Comparison of ENCODE assay signal across 29 mouse cellular contexts in the genomic region with DNA sequence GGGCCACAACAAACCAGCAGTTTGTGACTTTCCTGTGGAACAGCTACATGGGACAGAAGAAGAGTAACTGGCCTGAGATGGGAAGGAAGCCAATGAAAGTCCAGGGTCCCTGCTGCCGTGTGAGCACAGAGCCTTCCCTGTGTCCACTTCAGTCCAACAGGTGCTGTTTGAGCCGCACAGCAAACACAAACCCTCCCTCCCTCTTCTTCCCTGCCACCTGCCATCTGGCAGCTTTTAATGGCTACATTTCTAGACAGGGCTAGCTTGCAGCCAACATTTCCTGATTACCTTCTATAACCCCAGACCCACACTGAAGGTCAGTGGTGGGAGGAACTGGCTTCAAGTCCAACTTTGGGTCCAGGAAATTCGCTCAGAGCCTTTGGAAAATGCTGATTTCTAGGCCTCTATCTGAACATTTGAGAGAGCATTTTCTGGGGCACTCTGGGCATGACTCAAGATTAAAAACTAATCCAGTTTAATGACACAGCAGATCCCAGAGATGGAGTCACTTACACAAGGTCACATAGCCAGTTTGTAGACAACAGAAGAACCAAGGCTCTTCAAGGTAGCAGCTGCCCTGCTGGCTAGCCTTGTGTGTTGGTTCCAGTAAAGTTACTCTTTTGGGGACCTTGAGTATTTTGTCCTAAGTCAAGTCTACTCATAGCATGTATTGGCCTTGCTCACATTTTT. TPM values are rescaled to one million over a fixed set of nuclear protein-coding genes. Genes with fewer than 3 reads are reported as not detected.
DNase-seq lines count a peak whose midpoint lies in the region; ATAC-seq and TF ChIP-seq lines count a peak whose summit lies in the region.
"Had no signal": no experiment of that assay in that cellular context is flagged by ENCODE, and none has a peak within 500 bp of the region (broad histone marks: within the 10 kb centered on the region; RNA-seq: fewer than 3 reads in every experiment).

No protein-coding gene starts in this region.

- H3K36me3 ChIP-seq in liver, adult 2 months (ENCODE audit: control insufficient read depth, insufficient read depth, low read length): no peaks in the 10 kb centered on the region
- H3K36me3 ChIP-seq in intestine, embryonic 16.5 days (ENCODE audit: control insufficient read depth, insufficient read depth, low read length): 0 out of 2 replicates have a peak, but pooled peaks cover 4% of the 10 kb centered on the region
- peaks cover 13% of the 10 kb centered on the region; the same call in 1 of the 2 replicates for H3K36me3 ChIP-seq in kidney, embryonic 14.5 days (ENCODE audit: control insufficient read depth, insufficient read depth, low read length)

- intact Hi-C loops in gastrocnemius, adult 2 months (cut with DNase I): no loop called here

- H3K4me2 ChIP-seq in intestine, embryonic 16.5 days (ENCODE audit: low read depth, low read length): no peak overlapping the region
- H3K4me2 ChIP-seq in kidney, embryonic 14.5 days (replicated peaks; ENCODE audit: low read depth, low read length): no peak overlapping the region
- H3K4me2 ChIP-seq: embryonic facial prominence, embryonic 12.5 days; forebrain, embryonic 12.5 days; limb, embryonic 15.5 days; midbrain, embryonic 13.5 days had no signal

- peak; percentile 38 for ATAC-seq in intestine, embryonic 16.5 days
- ATAC-seq in kidney, embryonic 14.5 days (ENCODE audit: low FRiP score, low TSS enrichment): no peak
- ATAC-seq: hindbrain, postnatal 0 days; midbrain, embryonic 13.5 days had no signal

- TF ChIP-seq POLR2A in liver, adult 2 months (IDR thresholded peaks at IDR 0.05; ENCODE audit: extremely low read depth, insufficient read depth, low read length): no peak

- no peak overlapping the region for H3K27ac ChIP-seq in liver, adult 2 months (replicated peaks; ENCODE audit: insufficient read depth, low read depth, low read length)
- no peak overlapping the region for H3K27ac ChIP-seq in intestine, embryonic 16.5 days (ENCODE audit: low read length)
- no peak overlapping the region for H3K27ac ChIP-seq in kidney, embryonic 14.5 days (ENCODE audit: low read depth, low read length)
- no peak overlapping the region for H3K27ac ChIP-seq in gastrocnemius, adult 2 months
- H3K27ac ChIP-seq: embryonic facial prominence, embryonic 12.5 days; forebrain, embryonic 12.5 days; hindbrain, postnatal 0 days; kidney, postnatal 0 days; limb, embryonic 15.5 days; midbrain, embryonic 13.5 days had no signal

- WGBS in liver, adult 2 months: 20% methylated on average over 3 of the region's 3 CpGs
- WGBS in intestine, embryonic 16.5 days: 64% methylated on average over 3 of the region's 3 CpGs
- 54% methylated on average over 3 of the region's 3 CpGs for WGBS in kidney, embryonic 14.5 days

- H3K4me1 ChIP-seq in liver, adult 2 months (ENCODE audit: control insufficient read depth, insufficient read depth, low read length): no peaks in the 10 kb centered on the region
- H3K4me1 ChIP-seq in intestine, embryonic 16.5 days (ENCODE audit: control insufficient read depth, insufficient read depth, low read length): no peaks in the 10 kb centered on the region
- H3K4me1 ChIP-seq in kidney, embryonic 14.5 days (ENCODE audit: control insufficient read depth, insufficient read depth, low read length): no peaks in the 10 kb centered on the region
- H3K4me1 ChIP-seq: embryonic facial prominence, embryonic 12.5 days; forebrain, embryonic 12.5 days; limb, embryonic 15.5 days; midbrain, embryonic 13.5 days had no signal

- no peak overlapping the region for H3K4me3 ChIP-seq in liver, adult 2 months (ENCODE audit: insufficient read depth, low read depth, low read length)
- H3K4me3 ChIP-seq in intestine, embryonic 16.5 days (ENCODE audit: low read length): no peak overlapping the region
- no peak overlapping the region for H3K4me3 ChIP-seq in kidney, embryonic 14.5 days (ENCODE audit: low read length)
- no peak overlapping the region for H3K4me3 ChIP-seq in gastrocnemius, adult 2 months
- H3K4me3 ChIP-seq: embryonic facial prominence, embryonic 12.5 days; forebrain, embryonic 12.5 days; limb, embryonic 15.5 days; midbrain, embryonic 13.5 days had no signal

- no peak for TF ChIP-seq CTCF in liver, adult 2 months (IDR thresholded peaks at IDR 0.05; ENCODE audit: low read depth, low read length)
- TF ChIP-seq CTCF in gastrocnemius, adult 2 months (IDR thresholded peaks at IDR 0.05): no peak

- H3K27me3 ChIP-seq in liver, adult 2 months (ENCODE audit: control insufficient read depth, insufficient read depth, low read length): no peaks in the 10 kb centered on the region
- H3K27me3 ChIP-seq in intestine, embryonic 16.5 days (replicated peaks; ENCODE audit: control insufficient read depth, insufficient read depth, low read length): no peaks in the 10 kb centered on the region
- no peaks in the 10 kb centered on the region for H3K27me3 ChIP-seq in kidney, embryonic 14.5 days (ENCODE audit: control insufficient read depth, insufficient read depth, low read length)
- H3K27me3 ChIP-seq: embryonic facial prominence, embryonic 12.5 days; forebrain, embryonic 12.5 days; limb, embryonic 15.5 days; midbrain, embryonic 13.5 days had no signal

- H3K9ac ChIP-seq in liver, adult 2 months (ENCODE audit: low read depth, low read length): no peak overlapping the region
- no peak overlapping the region for H3K9ac ChIP-seq in intestine, embryonic 16.5 days (ENCODE audit: low read depth, low read length)
- H3K9ac ChIP-seq in kidney, embryonic 14.5 days (ENCODE audit: low read depth, low read length): no peak overlapping the region
- H3K9ac ChIP-seq: embryonic facial prominence, embryonic 12.5 days; forebrain, embryonic 12.5 days; limb, embryonic 15.5 days; midbrain, embryonic 13.5 days had no signal

- peak; percentile 6 to 16 for DNase-seq in cerebellum, adult 18-20 months
- DNase-seq in cerebellum, postnatal 4 days (ENCODE audit: low spot score in 2 of 2): no peak
- DNase-seq in liver, adult 2 months (ENCODE audit: extremely low read depth, low read depth, low spot score): peak; percentile 48
- DNase-seq in liver: no peak
- DNase-seq in cerebellum, adult 9-11 months: peak; percentile 13
- DNase-seq in gastrocnemius, adult 2 months: no peak
- DNase-seq: gastrocnemius, postnatal 36 days; kidney, adult 18-20 months; layer of hippocampus, adult 9-11 months; lung, postnatal 4 days; thymus, adult 2 months; thymus, postnatal 4 days had no signal

- no peaks in the 10 kb centered on the region for H3K9me3 ChIP-seq in intestine, embryonic 16.5 days (ENCODE audit: control insufficient read depth, low read length)
- no peaks in the 10 kb centered on the region for H3K9me3 ChIP-seq in kidney, embryonic 14.5 days (ENCODE audit: control insufficient read depth, low read length)
- H3K9me3 ChIP-seq: embryonic facial prominence, embryonic 12.5 days; forebrain, embryonic 12.5 days; limb, embryonic 15.5 days; midbrain, embryonic 13.5 days had no signal

- H3K79me2 ChIP-seq in liver, adult 2 months (ENCODE audit: control insufficient read depth, insufficient read depth, low read length): no peaks in the 10 kb centered on the region

RNA-seq across cellular contexts. Expression of a gene that starts 18.9 kb away (rescaled TPM):
- total RNA-seq in liver, adult 2 months (2014; rRNA removed): 0.09 and 0.13 TPM in 2 replicates
- polyA plus RNA-seq in liver, adult 2 months (2012; rRNA removed): 0.58 and 0.83 TPM in 2 replicates
- 5.9 and 7.5 TPM in 2 replicates for polyA plus RNA-seq in intestine, embryonic 16.5 days (2015; fragmentation: Nextera tagmentation; extraction: Ambion mirVana)
- polyA plus RNA-seq in kidney, embryonic 14.5 days (2014; fragmentation: Nextera tagmentation; extraction: Ambion mirVana): 1.0 and 1.1 TPM in 2 replicates
- not detected for total RNA-seq in gastrocnemius, adult 2 months (2021)
- total RNA-seq: gastrocnemius, postnatal 36 days; hematopoietic stem cell, adult 5-6 weeks; hindbrain, postnatal 0 days; left cerebral cortex, adult 18-20 months; left cerebral cortex, postnatal 36 days; monocyte, adult 5-6 weeks had no signal
- polyA plus RNA-seq: embryonic facial prominence, embryonic 12.5 days; forebrain, embryonic 12.5 days; midbrain, embryonic 13.5 days; neural tube, embryonic 11.5 days had no signal

RNA-seq across cellular contexts. Expression of a gene that starts 23.2 kb away (rescaled TPM):
- 0.18 and 0.60 TPM in 2 replicates for total RNA-seq in liver, adult 2 months (2014; rRNA removed)
- polyA plus RNA-seq in liver, adult 2 months (2012; rRNA removed): 0.05 TPM in 1 of 2 replicates, not detected in the other
- 21.9 and 22.2 TPM in 2 replicates for polyA plus RNA-seq in intestine, embryonic 16.5 days (2015; fragmentation: Nextera tagmentation; extraction: Ambion mirVana)
- 28.1 and 33.0 TPM in 2 replicates for polyA plus RNA-seq in kidney, embryonic 14.5 days (2014; fragmentation: Nextera tagmentation; extraction: Ambion mirVana)
- not detected for total RNA-seq in gastrocnemius, adult 2 months (2021)
- total RNA-seq: left cerebral cortex, adult 18-20 months had no signal

RNA-seq across cellular contexts. Expression of a gene that starts 34.6 kb away (rescaled TPM):
- total RNA-seq in liver, adult 2 months (2014; rRNA removed): 2.1 TPM in 2 replicates
- polyA plus RNA-seq in liver, adult 2 months (2012; rRNA removed): 0.48 and 0.60 TPM in 2 replicates
- polyA plus RNA-seq in intestine, embryonic 16.5 days (2015; fragmentation: Nextera tagmentation; extraction: Ambion mirVana): 6.5 and 9.2 TPM in 2 replicates
- polyA plus RNA-seq in kidney, embryonic 14.5 days (2014; fragmentation: Nextera tagmentation; extraction: Ambion mirVana): 14.5 and 17.1 TPM in 2 replicates
- total RNA-seq in gastrocnemius, adult 2 months (2021): 1 to 10 TPM; 4.7 to 6.4 TPM

RNA-seq across cellular contexts. Expression of a gene that starts 47.1 kb away (rescaled TPM):
- 2,479 and 2,762 TPM in 2 replicates for total RNA-seq in liver, adult 2 months (2014; rRNA removed)
- polyA plus RNA-seq in liver, adult 2 months (2012; rRNA removed): 5,105 and 5,134 TPM in 2 replicates
- 54.0 and 78.5 TPM in 2 replicates for polyA plus RNA-seq in intestine, embryonic 16.5 days (2015; fragmentation: Nextera tagmentation; extraction: Ambion mirVana)
- 1.5 and 2.0 TPM in 2 replicates for polyA plus RNA-seq in kidney, embryonic 14.5 days (2014; fragmentation: Nextera tagmentation; extraction: Ambion mirVana)
- total RNA-seq in gastrocnemius, adult 2 months (2021): 1 to 10 TPM; 1.1 to 1.7 TPM
- total RNA-seq: hematopoietic stem cell, adult 5-6 weeks; monocyte, adult 5-6 weeks had no signal

RNA-seq across cellular contexts. Expression of a gene that starts 54.6 kb away (rescaled TPM):
- 1.0 and 2.1 TPM in 2 replicates for total RNA-seq in liver, adult 2 months (2014; rRNA removed)
- polyA plus RNA-seq in liver, adult 2 months (2012; rRNA removed): 0.09 TPM in 1 of 2 replicates, not detected in the other
- polyA plus RNA-seq in intestine, embryonic 16.5 days (2015; fragmentation: Nextera tagmentation; extraction: Ambion mirVana): 0.06 and 0.13 TPM in 2 replicates
- polyA plus RNA-seq in kidney, embryonic 14.5 days (2014; fragmentation: Nextera tagmentation; extraction: Ambion mirVana): not detected in 2 replicates
- not detected for total RNA-seq in gastrocnemius, adult 2 months (2021)
- total RNA-seq: ES-E14; gastrocnemius, postnatal 36 days; hematopoietic stem cell, adult 5-6 weeks; hindbrain, postnatal 0 days; monocyte, adult 5-6 weeks had no signal
- polyA plus RNA-seq: embryonic facial prominence, embryonic 12.5 days; forebrain, embryonic 12.5 days; heart, embryonic 16.5 days; large intestine, adult 2 months; limb, embryonic 15.5 days; lung, embryonic 16.5 days; neural tube, embryonic 11.5 days; thymus, adult 2 months had no signal

Comparison
In these comparisons a context has a peak if more than half of its experiments do, and no peak if none do; other contexts are left out.
1. DNase-seq: peak in cerebellum, adult 18-20 months (2 of 2), liver, adult 2 months (single experiment) and cerebellum, adult 9-11 months (single experiment); none in cerebellum, postnatal 4 days (0 of 2), liver (single experiment) and gastrocnemius, adult 2 months (single experiment).
2. RNA of a gene that starts 23.2 kb away (polyA plus RNA-seq): 28.1 to 33.0 TPM in kidney, embryonic 14.5 days and 21.9 to 22.2 TPM in intestine, embryonic 16.5 days; 0.05 TPM in liver, adult 2 months; every median in the first group is over 10 times any median in the second.